Mouse (Mus musculus) left cerebral cortex, postnatal 4 days (tissue): ENCODE results near the gene Smc5. TPM values are rescaled to one million over a fixed set of nuclear protein-coding genes. Genes with fewer than 3 reads are reported as not detected.

Experiments used
- DNase-seq: peaks from one replicate; pipeline ENCODE4 v3.0.0-alpha.2; 2022
- intact Hi-C: fragments of 180-260 bp; cut with DNase I; formaldehyde crosslinking; loops from one replicate; pipeline ENCODE4 v1.15.1; 2025
- total RNA-seq, 2 experiments: library from RNA; stranded (reverse); gene quantifications; 2 replicates each; pipeline ENCODE4 v1.2.3; 2021

The Smc5 gene
- total RNA-seq, 2 experiments from 2014 or later = 69.3 to 69.7 TPM

DNA sequence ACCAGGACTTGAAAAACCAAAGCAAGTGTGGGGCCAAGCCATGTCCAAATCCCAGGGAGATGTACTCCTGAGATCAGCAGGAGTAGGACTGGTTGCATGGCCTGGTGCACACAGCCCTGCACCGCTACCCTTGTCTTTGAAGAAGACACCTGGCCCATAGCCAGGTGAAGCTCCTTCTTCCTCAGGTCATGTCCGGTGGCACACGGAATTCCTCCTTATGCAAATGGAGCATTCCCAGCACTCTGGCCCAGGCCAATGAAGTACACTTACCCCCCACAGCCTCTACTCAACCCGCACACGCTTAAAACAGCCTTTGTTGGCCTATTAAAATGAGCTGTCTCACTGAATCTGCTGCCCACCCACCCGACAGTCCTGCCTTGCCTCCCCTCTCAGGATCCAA lies 82.2 kb downstream of the Smc5 start:
- intact Hi-C loops = no loop called here
- no peak for DNase-seq

DNA sequence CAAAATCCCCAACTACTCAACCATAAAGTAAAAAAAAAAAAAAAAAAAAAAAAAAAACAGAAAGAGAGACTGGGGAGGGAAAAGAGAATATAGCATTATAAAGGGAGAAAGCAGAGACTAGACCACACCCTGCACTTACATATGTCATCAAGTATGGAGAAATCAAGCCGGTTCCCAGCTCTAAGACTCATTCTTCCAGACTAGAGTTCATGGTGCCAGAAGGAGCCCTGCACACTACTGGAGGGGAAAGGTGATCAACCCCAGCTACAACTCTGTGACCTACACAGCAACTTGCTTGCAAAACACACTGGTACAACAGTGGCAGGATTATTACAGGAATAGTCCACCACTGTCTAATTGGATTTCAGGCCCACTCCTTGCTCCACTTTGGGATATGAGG lies 84.0 kb downstream of the Smc5 start:
- intact Hi-C loops = no loop called here
- no peak for DNase-seq

DNA sequence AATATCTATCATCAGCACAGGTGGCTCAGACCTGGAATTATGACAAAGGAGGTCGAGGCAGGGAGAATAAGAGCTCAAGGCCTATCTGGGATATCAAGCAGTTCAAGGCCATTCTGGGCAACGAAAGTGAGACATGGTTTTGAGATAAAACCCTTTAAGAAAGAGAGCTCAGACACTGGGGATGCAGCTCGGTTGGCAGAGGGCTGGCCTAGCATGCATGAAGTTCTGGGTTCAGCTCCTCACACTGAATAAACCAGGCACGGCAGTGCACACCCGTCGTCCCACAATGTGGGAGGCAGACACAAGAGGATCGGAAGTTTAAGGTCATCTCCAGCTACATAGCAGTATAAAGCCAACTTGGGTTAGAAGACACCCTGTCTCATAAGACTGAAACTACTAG lies 84.7 kb downstream of the Smc5 start:
- no peak for DNase-seq
- intact Hi-C loops = no loop called here

DNA sequence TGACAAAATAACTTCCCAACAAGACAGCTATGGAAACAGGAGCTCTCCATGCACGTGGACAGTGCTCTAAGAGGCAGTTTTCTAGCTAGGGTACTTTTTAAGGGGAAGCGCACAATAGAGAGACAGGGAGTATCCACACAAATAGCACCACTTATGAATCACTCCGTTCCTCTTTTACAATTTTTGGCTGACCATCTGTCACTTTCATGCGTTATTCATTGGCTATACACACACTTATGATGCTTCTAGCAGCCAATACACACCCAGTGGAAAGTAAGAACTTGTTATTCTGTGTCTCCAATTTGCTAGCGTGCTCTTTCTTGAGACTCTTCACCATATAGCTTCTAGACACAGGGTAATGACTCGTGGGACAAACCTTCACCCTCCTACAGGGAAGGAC lies 86.0 kb downstream of the Smc5 start:
- intact Hi-C loops = no loop called here
- DNase-seq = no peak

DNA sequence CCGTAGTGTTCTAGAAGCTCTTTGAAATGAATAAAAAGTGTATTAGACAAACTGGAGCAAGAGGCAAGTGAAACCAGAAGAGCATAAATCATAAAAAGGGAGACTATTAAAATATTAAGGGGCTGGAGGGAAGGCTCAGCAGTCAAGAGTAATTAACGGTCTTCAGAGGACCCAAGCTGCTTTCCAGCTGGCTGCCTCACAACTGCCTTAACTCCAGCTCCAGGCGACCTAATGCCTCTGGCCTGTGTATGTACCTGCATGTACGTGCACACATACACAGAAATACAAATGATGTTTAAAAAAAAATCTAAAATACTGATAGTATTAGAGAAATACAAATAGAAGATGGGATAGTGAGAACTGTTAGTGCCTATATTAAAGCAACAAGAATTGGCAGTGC lies 89.6 kb downstream of the Smc5 start:
- DNase-seq = no peak
- intact Hi-C loops = no loop called here

DNA sequence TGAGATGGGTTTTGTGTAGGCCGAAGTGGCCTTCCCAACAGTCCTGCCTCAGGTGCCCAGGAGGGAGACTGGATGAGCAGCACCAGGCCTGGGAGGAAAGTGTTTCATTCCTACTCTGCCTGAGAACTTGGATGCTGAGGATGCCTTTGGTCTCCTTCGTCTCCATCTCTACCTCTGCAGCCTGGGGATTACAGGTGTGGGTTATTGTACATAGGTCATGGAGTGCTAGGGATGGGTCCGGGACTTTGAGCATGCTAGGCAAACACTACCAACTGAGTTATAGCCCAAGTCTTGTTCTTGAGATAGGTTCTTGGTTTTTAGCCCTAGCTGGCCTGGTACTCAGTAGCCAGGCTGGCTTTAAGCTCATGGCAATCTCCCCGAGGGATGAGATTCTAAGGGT lies 90.2 kb downstream of the Smc5 start:
- intact Hi-C loops = no loop called here

DNA sequence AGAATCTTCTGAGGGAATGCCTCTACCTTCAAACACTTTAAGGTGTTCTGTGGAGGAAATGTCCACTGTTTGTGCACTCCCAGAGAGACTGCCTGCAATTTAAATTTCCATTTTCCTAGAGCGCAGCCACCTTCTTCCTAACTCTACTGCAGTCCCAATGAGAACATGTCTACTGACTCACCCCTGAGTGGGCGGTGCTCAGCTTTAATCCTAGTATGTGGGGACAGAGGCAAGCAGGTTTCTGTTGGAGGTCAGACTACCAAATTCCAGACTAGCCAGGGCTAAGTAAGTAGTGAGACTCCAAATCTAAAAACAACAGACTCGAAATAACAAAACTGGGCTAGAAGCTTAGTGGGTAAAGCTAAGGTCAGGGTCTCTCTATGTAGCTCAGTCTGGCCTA lies 95.2 kb downstream of the Smc5 start:
- intact Hi-C loops = no loop called here
- DNase-seq = no peak

More for the DNA sequence above, 90.2 kb downstream of the Smc5 start:
- no peak for DNase-seq

DNA sequence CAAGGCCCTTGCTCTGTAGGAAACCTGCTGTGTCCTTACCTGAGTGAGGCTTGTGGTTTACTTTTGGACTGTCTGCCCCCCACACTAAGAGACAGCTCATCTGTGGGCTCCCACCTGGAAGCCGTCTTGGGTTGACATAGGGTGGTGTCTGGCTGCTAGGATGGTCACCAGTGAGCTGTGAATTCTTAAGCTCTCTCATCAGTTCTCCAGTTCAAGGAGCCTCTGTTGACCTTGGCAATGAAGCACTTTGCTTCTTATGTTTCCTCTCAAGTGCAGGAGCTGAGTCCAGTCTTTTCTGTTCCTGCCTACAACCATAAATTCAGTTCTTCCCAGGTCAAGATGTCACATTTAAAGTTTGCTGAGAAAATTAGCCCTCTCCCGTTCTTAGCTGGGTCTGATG lies 98.2 kb downstream of the Smc5 start:
- intact Hi-C loops = no loop called here
- DNase-seq = no peak

DNA sequence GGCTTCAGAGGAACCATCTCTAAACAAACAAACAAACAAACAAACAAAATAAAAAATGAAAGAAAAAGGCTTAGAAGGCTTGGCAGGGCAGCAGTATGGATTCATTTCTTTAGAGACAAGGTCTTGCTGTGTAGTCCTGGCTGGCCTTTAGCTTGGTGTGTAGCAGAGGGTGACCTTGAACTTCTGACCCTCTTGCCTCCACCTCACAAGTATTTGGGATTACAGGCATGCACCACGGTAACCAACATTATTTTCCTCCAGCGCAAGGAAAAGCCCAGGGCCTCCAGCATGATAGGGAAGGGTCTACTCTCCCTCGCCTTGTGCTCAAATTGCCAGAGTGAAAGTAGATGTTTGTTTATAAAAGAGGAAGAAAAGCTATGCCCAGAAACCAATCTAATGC lies 98.6 kb downstream of the Smc5 start:
- intact Hi-C loops = no loop called here

DNA sequence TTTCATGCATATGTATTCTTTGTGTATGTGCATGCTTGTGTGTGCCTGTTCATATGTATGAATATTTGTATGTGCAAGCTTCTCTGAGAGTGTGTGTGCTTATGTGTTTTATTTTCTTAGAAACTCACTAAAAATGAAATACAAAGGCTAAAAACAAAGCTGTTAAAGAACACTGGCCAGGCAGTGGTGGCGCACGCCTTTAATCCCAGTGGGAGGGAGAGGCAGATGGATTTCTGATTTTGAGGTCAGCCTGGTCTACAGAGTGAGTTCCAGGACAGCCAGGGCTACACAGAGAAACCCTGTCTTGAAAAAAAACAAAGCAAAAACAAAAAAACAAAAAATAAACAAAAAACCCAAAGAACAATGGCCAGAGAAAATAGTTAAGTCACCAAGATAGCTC lies 102.6 kb downstream of the Smc5 start:
- no peak for DNase-seq
- intact Hi-C loops = no loop called here

More for the DNA sequence above, 98.6 kb downstream of the Smc5 start:
- DNase-seq = no peak

DNA sequence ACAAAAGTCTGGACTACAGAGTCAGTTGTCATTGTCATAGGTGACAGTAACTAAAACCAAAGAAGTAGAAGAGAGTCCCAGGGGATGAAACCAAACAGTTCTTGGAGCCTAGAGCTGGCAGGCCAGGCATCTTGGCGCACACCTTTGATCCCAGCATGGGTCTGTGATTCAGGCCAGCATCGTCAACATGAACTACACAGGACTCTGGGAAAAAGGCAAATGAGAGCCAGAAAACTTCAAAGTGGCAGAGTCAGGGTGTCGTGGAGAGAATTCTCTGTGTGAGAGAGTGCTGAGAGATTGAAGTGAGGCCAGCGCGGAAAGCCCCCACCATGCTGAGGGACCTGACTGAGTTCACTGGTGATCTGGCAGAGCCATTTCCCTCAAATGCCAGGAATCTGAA lies 103.2 kb downstream of the Smc5 start:
- peak; percentile 52 for DNase-seq
- intact Hi-C loops = no loop called here

DNA sequence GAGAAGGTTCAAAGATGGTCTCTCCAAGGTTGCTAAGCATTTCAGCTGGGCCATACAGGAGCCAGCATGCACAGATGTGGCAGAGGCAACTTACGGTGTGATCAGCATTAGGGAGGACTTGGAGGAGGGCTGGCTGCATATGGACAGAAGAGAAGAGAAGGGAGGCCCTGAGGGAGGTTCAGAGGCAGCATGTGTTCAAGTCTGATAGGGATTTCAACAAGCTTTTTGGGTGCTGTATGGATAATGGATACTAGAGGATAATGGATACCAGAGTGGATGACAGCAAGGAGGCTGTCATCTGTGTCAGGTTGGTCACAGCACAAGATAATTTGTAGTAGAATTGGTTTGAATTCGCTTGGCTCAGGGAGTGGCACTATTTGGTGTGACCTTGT lies 104.0 kb downstream of the Smc5 start:
- intact Hi-C loops = no loop called here
- no peak for DNase-seq

DNA sequence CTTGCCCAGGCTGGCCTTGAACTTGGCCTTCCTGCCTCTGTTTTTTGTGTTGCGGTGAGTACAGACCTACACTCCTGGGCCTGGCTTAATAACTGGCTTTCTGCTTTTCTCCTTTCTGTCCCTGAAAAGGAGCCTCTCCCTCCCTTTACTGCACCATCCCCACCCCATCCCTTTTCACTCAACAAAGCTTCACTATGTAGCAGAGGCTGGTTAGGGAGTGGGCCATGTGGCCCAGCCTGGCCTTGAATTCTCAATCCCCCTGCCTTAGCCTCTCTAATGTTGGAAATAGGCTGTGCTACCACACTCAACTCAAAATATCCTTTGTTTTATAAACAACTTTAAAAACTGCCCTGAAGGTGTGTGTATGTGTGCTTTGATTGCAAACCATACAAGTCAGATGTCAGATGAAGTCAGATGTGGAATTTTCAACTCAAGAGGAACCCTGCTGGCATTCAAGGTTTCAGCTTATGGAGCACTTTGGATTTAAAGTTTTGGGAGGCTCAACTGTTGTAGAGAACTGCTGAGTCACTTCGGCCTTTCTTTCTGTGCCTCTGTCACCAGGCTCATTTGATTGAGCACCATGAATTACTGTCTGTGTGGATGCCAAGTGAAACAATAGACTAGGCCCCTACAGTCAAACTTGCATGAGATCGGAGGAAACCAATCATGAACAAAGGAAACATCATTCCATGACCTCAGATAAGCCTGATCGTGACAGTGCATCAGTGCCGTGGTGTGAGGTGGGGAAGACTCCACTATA lies 104.6 kb downstream of the Smc5 start:
- intact Hi-C loops = no loop called here
- DNase-seq = no peak

DNA sequence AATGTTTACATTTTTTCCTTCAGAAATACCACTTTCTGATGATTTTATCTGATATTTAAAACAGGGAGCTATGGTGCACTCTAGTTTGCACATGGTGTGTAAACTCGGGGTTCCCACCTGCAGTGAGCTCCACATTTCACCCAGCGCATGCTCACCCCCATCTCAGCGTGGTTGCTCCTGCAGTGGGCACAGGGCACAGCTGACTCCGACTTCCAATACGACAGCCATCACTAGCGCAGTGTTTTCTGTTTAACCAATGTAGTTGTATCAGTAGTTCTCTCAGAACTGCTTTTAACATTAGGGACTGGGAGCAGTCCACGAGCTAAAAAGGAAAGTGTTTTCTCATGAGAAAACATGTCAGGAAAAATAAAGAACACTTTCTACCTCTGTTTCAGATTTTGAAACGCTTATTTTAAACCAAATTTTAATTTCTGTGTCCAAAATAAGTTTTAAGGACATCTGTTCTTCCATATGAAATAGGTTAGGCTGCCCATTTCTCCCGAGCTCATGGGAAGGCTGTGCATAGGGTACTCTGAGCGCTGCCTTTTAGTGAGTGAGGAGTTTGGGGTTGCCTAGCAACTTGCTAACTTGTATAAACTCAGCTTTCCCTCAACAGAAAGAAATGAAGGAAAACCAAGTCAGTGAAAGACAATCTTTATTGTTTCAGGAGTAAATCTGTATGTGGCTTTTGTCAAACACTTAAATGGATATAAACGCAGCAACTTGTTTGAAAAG lies 107.0 kb downstream of the Smc5 start:
- intact Hi-C loops = no loop called here
- DNase-seq = no peak

DNA sequence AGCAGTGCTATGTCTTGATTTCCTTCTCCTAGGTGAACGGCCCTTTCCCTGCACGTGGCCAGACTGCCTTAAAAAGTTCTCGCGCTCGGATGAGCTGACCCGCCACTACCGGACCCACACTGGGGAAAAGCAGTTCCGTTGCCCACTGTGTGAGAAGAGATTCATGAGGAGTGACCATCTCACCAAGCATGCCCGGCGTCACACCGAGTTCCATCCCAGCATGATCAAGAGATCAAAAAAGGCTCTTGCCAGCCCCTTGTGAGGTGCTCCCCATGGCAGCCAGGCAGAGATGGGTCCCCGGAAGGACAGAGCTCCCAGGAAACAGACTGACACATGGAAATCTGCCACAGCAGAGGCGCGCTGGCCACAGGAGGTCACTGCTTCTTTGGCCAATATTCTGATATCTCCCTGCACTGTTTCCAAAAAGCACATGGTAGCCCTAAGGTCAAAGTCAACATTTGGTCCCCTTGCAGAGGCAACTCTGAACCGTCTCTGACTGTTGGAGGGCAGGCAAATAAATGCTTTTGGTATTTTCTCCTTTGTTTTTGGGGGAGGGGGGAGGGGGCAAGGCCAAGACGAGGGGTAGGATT lies 109.0 kb downstream of the Smc5 start:
- intact Hi-C loops = no loop called here

DNA sequence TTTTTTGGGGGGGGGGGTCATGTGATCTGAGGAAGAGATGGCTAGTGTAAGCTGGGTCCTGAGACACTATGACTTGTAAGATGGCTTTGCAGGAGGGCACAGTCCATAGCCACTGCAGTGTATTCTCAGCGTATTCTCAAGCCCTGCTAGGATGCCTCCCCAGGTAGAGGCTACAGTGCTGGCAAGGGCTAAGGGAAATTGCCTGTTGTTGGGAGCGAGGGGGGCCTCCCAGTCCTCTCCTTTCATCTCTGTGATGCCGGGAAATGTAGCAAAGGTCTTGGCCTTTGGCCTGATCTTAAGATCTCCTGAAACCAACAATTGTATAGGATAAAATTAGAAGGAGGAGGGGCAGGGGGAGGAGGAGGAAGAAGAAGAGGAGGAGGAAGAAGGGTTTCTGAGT lies 110.3 kb downstream of the Smc5 start:
- no peak for DNase-seq
- intact Hi-C loops = no loop called here

More for the DNA sequence above, 109.0 kb downstream of the Smc5 start:
- DNase-seq = no peak

DNA sequence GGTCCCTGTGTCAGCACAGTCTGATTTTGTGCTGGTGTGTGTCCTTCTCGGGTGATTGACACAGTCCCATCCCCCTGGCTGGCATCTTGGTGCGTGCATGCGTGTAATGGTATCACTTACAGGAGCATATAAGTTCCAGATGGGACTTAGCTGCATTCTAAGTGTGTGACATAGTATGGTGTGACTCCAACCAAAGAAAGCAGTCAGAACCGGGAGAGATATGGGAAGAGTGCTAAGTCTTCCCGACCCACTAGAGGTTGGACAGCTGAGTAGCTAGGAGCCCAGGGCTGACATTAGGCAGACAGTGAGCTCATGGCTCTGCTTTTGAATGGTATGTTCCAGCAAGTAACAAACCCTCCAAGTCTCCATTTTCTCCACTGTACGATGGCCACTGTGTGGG lies 110.8 kb downstream of the Smc5 start:
- no peak for DNase-seq
- intact Hi-C loops = no loop called here

DNA sequence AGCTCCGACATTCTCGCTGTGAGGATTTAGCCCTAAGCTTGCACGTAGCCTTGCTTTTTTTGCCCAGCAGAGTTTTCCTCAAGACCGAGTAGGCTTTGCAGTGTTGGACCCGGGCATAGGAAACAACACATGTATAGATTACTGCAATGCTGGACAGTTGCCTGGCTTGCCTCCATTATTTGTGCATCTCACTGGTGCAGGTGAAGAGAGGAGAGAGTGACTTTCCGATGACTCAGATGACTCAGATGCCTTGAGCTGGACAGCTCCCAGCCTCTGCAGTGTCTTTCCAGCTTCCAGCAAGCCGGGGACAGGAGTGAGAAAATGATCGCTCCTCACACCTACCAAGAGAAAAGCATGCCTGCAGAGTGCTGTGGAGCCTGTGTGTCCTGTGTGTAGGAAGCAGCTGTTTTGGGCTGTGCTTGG lies 111.3 kb downstream of the Smc5 start:
- intact Hi-C loops = no loop called here
- no peak for DNase-seq

DNA sequence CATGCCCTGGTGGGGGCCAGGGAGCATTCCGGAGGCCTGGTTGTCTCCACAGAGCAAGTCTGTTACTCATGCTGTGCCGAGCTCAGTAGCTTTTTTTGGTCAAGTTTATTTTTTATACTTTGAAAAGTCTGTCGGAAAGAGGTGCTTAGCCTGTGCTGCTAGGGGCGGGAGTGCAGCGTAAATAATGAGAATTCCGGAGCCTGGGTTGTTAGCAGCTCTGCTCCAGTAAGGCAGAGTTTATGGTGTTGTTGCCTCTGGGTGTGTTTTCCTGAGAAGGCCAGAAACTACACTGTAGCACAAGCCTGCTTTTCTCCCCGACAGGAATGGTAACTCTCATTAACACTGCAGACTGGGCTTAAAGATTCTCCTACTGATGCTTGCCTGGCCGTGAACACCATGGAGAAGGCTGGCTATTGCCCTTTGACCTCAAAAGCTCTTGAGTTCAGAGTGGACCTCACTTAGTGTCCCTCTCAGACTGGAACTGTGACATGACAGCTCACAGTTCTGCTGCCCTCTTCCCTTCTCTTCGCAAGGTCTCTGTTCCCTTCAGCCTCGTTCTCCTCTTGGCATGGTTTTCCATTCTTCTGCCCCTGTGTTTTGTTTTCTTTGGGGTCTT lies 113.8 kb downstream of the Smc5 start:
- DNase-seq = no peak
- intact Hi-C loops = no loop called here
